8 mouse cellular contexts compared by ENCODE assay signal in the genomic region with DNA sequence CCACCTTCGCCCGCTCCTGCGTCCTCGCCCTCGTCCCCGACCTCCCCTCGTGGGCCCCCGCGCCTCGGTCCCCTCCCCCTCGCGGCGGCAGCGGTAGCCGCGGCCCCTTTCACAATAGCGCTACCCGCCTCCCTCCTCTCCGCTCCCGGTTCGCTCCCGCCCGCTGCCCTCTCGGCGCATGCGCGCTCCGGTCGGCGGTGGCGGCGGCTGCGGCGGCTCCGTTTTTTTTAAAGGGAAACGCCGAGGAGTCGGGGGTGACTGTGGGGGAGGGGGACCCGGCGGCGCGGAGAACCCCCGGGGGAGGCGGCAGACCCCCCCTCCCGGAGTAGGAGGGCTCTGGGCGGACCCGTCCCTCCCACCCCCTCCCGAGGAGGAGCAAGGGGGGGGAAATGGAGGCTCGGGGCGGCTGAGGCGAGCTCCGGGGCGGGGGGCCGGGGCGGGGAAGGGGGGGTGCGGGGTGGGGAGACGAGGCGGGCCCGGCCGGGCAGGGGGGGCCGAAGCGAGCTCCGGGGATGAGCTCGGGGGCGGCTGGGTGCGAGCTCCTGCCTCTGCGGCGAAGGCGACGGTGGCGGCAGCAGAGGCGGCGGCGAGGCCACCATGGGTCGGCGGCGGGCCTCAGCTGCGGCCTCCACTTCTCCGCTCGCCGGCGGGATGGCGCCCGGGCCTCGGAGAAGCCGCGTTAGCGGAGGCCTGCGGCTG. TPM values are rescaled to one million over a fixed set of nuclear protein-coding genes. Genes with fewer than 3 reads are reported as not detected.
A peak's percentile ranks its signal among the peaks of the same experiment; 100 is the strongest.
DNase-seq lines count a peak whose midpoint lies in the region; ATAC-seq and TF ChIP-seq lines count a peak whose summit lies in the region.

A gene (plus strand): TSS at position 502 of the 699 bp plus-strand sequence.

- in situ Hi-C loops in Patski (cut with MboI; ENCODE audit: low pct_unique_long_range_greater_than_20kb): no loop called here

- POLR2A ChIA-PET in Patski (lab: Charles Lee): interaction anchor here (0.6 to 3.5 kb wide), 6 partner anchors 14 to 68 kb away, joined by 3 to 20 read pairs (median 4); a partner anchor contains a TSS

- peak within 1 kb of the TSS; percentile 100 for H3K27ac ChIP-seq in hindbrain, embryonic 13.5 days

- H3K36me3 ChIP-seq in hindbrain, embryonic 13.5 days: peaks cover 12% of the 10 kb centered on the region

- ATAC-seq in Patski: peak; percentile 24
- peak; percentile 44; the same call in 1 of the 2 replicates for ATAC-seq in hindbrain, embryonic 13.5 days (ENCODE audit: low FRiP score)

- peaks cover 45% of the 10 kb centered on the region for H3K4me1 ChIP-seq in hindbrain, embryonic 13.5 days (replicated peaks)

- peak within 1 kb of the TSS; percentile 99 for H3K4me2 ChIP-seq in hindbrain, embryonic 13.5 days

- peak within 1 kb of the TSS; percentile 100 for H3K9ac ChIP-seq in hindbrain, embryonic 13.5 days

- H3K4me3 ChIP-seq in hindbrain, embryonic 13.5 days: peak within 1 kb of the TSS; percentile 100

- no peaks in the 10 kb centered on the region for H3K27me3 ChIP-seq in Patski
- no peaks in the 10 kb centered on the region for H3K27me3 ChIP-seq in hindbrain, embryonic 13.5 days

- CTCF ChIA-PET in Patski (lab: Charles Lee): no interaction called here

- no peak for TF ChIP-seq CTCF in Patski (IDR thresholded peaks at IDR 0.05)

- WGBS in hindbrain, embryonic 13.5 days: 1% methylated on average over 67 of the region's 89 CpGs

- no peaks in the 10 kb centered on the region for H3K9me3 ChIP-seq in hindbrain, embryonic 13.5 days

- DNase-seq in Patski (ENCODE audit: low read depth, low spot score): no peak
- DNase-seq in cerebellum, postnatal 25 days: peak; percentile 93 to 94
- DNase-seq in frontal cortex, postnatal 36 days (ENCODE audit: low spot score in 2 of 2): peak; percentile 86
- peak; percentile 89 to 90 for DNase-seq in layer of hippocampus, postnatal 36 days
- peak; percentile 93 to 95 for DNase-seq in lung, postnatal 4 days
- peak; percentile 86 for DNase-seq in retina, postnatal 7 days (ENCODE audit: low read depth, low spot score)
- DNase-seq in urinary bladder, adult 2 months (ENCODE audit: low spot score): peak; percentile 89

RNA-seq across cellular contexts. Expression of the gene that starts here (rescaled TPM):
- 69.9 TPM for polyA plus RNA-seq in Patski (2021)
- polyA plus RNA-seq in hindbrain, embryonic 13.5 days (2015; fragmentation: Nextera tagmentation; extraction: Ambion mirVana): 31.5 and 33.0 TPM in 2 replicates
- 100 to 1,000 TPM; 185 to 187 TPM for total RNA-seq in layer of hippocampus, postnatal 36 days (2021)
- polyA plus RNA-seq in urinary bladder, adult 2 months (2012; rRNA removed): 57.0 and 58.7 TPM in 2 replicates
